Mouse (Mus musculus) embryonic fibroblast, embryonic 13.5 days (primary cell): ENCODE measurements around the gene Arrb1. TPM values are rescaled to one million over a fixed set of nuclear protein-coding genes. Genes with fewer than 3 reads are reported as not detected.

Experiments used
- H3K27ac ChIP-seq: 2 replicates; pipeline ENCODE4 v1.5.1; 2012; ENCODE audit warnings: low read length, control low read depth, inconsistent platforms; ENCODE audit not compliant: insufficient read depth
- H3K4me1 ChIP-seq: 2 replicates; pipeline ENCODE4 v1.6.1; 2011; ENCODE audit warnings: low read length; ENCODE audit not compliant: control insufficient read depth, insufficient read depth
- H3K4me3 ChIP-seq: 2 replicates; pipeline ENCODE4 v1.5.1; 2011; ENCODE audit warnings: mild to moderate bottlenecking, control low read depth, low read length; ENCODE audit not compliant: insufficient read depth
- CTCF ChIP-seq: IDR thresholded peaks from 2 replicates; pipeline ENCODE4 v1.5.1; 2011; ENCODE audit warnings: mild to moderate bottlenecking, control low read depth, low read length, moderate library complexity, borderline replicate concordance; ENCODE audit not compliant: insufficient read depth
- POLR2A ChIP-seq: IDR thresholded peaks from 2 replicates; pipeline ENCODE4 v1.6.1; 2011; ENCODE audit warnings: low read depth, mild to moderate bottlenecking, control low read depth, low read length, moderate library complexity
- polyA plus RNA-seq: library from polyadenylated mRNA; stranded (reverse); fragments of >200 nt; gene quantifications from 2 replicates; pipeline ENCODE4 v1.2.4, GENCODE M21; 2011; ENCODE audit warnings: low read depth; ENCODE audit not compliant: missing spikeins, insufficient read length

Arrb1 gene
- polyA plus RNA-seq, 1 experiment = 6.4 TPM

- H3K4me1 ChIP-seq = 0 out of 2 replicates have a peak, but pooled peaks cover 4% of the 10 kb centered on the region
- peak overlapping the region; percentile 38 for H3K4me3 ChIP-seq
- TF ChIP-seq POLR2A (no peak), CTCF (no peak)
- no peak overlapping the region for H3K27ac ChIP-seq
These were observed 655 bp downstream of the Arrb1 start for GRCm38 (mm10) chr7:99535741-99536501.

DNA sequence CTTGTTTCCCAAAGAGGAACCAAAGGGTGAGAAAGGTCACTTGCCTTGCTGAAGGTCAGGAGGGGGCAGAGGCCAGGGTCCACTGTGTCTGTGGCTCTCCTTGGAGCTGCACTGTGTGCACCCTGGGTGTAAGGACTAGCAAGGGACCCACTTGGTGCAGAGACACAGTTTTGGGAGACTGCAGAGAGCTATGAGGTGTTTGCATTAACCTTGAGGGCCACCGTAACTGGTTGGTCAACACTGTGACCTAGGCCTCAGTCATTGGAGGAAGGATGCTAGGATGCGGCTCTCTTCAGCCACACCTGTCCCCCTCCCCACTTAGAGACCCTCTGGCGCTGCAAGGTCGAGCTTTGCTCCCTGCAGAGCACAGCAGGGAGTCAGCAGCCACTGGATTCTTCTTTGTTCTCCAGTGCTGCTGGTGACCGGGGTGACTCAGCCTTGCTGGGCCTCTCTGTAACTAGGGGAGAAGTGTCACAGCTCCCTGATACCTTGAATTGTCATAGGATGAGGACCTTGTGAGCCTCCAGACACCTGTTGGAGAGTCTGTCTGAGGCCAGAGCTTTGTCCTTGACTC lies 2.0 kb downstream of the Arrb1 start:
- TF ChIP-seq POLR2A (no peak), CTCF (no peak)
- Histone ChIP-seq H3K4me3 (no peak overlapping the region), H3K27ac (no peak overlapping the region), H3K4me1 (0 out of 2 replicates have a peak, but pooled peaks cover 4% of the 10 kb centered on the region)

GRCm38 (mm10) chr7:99538421-99538820 lies 3.2 kb downstream of the Arrb1 start:
- TF ChIP-seq POLR2A (no peak), CTCF (no peak)
- Histone ChIP-seq H3K4me3 (no peak overlapping the region), H3K4me1 (0 out of 2 replicates have a peak, but pooled peaks cover 4% of the 10 kb centered on the region), H3K27ac (no peak overlapping the region)

GRCm38 (mm10) chr7:99539201-99539891 lies 4.1 kb downstream of the Arrb1 start:
- Histone ChIP-seq H3K27ac (no peak overlapping the region), H3K4me1 (0 out of 2 replicates have a peak, but pooled peaks cover 4% of the 10 kb centered on the region), H3K4me3 (no peak overlapping the region)
- TF ChIP-seq CTCF = no peak
- TF ChIP-seq POLR2A = no peak

GRCm38 (mm10) chr7:99540016-99540415 lies 4.8 kb downstream of the Arrb1 start:
- TF ChIP-seq CTCF = no peak
- TF ChIP-seq POLR2A = no peak
- H3K4me1 ChIP-seq = 0 out of 2 replicates have a peak, but pooled peaks cover 4% of the 10 kb centered on the region
- H3K4me3 ChIP-seq = no peak overlapping the region
- no peak overlapping the region for H3K27ac ChIP-seq

DNA sequence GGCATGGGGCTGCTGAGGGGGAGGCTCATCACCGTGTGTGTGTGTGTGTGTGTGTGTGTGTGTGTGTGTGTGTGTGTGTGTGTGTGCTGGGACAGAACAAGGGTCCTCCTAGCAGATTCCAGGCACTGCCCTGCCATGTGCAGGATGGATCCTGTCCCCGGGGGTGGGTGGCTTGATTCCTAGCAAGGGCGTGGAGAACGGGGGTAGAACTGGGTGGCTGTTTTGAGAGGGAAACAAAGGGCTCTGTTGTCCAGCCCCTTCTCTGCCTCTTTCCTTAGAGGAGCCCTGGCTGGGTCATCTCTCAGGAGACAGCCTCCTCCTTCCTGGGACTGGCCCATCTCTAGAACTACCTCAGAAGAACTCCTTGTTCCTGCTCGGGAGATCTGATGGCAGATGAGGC lies 5.9 kb downstream of the Arrb1 start:
- TF ChIP-seq CTCF (no peak), POLR2A (no peak)
- H3K4me1 ChIP-seq = 0 out of 2 replicates have a peak, but pooled peaks cover under 1% of the 10 kb centered on the region
- H3K27ac ChIP-seq = no peak overlapping the region
- H3K4me3 ChIP-seq = no peak overlapping the region

DNA sequence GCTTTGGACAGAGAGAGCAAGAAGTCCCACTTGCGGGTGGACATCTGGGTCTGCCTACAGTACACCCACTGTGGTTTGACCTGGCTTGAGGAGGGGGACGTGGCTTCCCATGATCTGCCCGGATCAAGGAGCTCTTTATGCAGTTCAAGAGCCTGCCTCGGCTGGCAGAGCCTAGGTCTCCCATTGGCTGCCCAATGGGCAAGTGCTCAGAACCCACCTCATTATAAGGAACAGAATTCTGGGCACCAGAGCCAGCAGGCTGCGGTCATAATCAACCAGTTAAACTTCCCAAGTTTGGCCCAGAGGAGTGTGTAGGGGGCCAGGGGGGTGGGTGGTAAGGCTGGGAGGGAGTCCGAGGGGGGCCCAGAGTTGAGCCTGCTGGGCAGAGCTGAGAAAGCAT lies 9.0 kb downstream of the Arrb1 start:
- Histone ChIP-seq H3K4me1 (no peaks in the 10 kb centered on the region), H3K27ac (no peak overlapping the region), H3K4me3 (no peak overlapping the region)
- TF ChIP-seq CTCF (no peak), POLR2A (no peak)

- Histone ChIP-seq H3K4me1 (no peaks in the 10 kb centered on the region), H3K27ac (no peak overlapping the region), H3K4me3 (no peak overlapping the region)
- no peak for TF ChIP-seq POLR2A
- TF ChIP-seq CTCF = no peak
These were observed 10.8 kb downstream of the Arrb1 start for GRCm38 (mm10) chr7:99545885-99546745.

- no peak overlapping the region for H3K27ac ChIP-seq
- no peak for TF ChIP-seq CTCF
- TF ChIP-seq POLR2A = no peak
- H3K4me1 ChIP-seq = no peaks in the 10 kb centered on the region
- H3K4me3 ChIP-seq = no peak overlapping the region
These were observed 12.6 kb downstream of the Arrb1 start for GRCm38 (mm10) chr7:99547584-99548487.
